Mouse (Mus musculus) MEL (cell line): ENCODE results near the gene Gm10663.

ENCODE experiments used
- CHD1 ChIP-seq: IDR thresholded peaks from 2 replicates; pipeline ENCODE4 v1.6.1; 2012; ENCODE audit warnings: low read depth, mild to moderate bottlenecking, inconsistent platforms, low read length, improper control_type of control experiment
- CTCF ChIP-seq, 3 experiments: IDR thresholded peaks in 2 of 3; conservative IDR thresholded peaks in 1 of 3; 2 replicates each; pipeline ENCODE4 v1.5.1; 2011 to 2012; ENCODE audit warnings: low read length in 3 of 3, low read depth in 2 of 3, mild to moderate bottlenecking in 2 of 3, improper control_type of control experiment in 1 of 3, inconsistent platforms in 1 of 3, mixed read lengths in 1 of 3, moderate library complexity in 1 of 3; ENCODE audit not compliant: control insufficient read depth in 1 of 3, insufficient read depth in 1 of 3, poor library complexity in 1 of 3, severe bottlenecking in 1 of 3
- E2F4 ChIP-seq: IDR thresholded peaks from 2 replicates; pipeline ENCODE4 v1.6.1; 2011; ENCODE audit warnings: low read depth, low read length, improper control_type of control experiment, borderline replicate concordance
- ELF1 ChIP-seq: IDR thresholded peaks from 2 replicates; pipeline ENCODE4 v1.6.1; 2014; ENCODE audit warnings: low read depth, mild to moderate bottlenecking, inconsistent platforms, low read length, improper control_type of control experiment, moderate library complexity
- KAT2A ChIP-seq: conservative IDR thresholded peaks from 2 replicates; pipeline ENCODE4 v1.6.1; 2012; ENCODE audit warnings: low read depth, low read length, improper control_type of control experiment, inconsistent platforms
- MAX ChIP-seq: IDR thresholded peaks from 2 replicates; pipeline ENCODE4 v1.6.1; 2011; ENCODE audit warnings: low read length, improper control_type of control experiment
- MEF2A ChIP-seq: IDR thresholded peaks from 2 replicates; pipeline ENCODE4 v1.6.1; 2014; ENCODE audit warnings: low read depth, mild to moderate bottlenecking, inconsistent platforms, low read length, improper control_type of control experiment; ENCODE audit not compliant: poor library complexity, insufficient replicate concordance, severe bottlenecking; ENCODE audit errors: extremely low read depth
- POLR2A ChIP-seq, 2 experiments: IDR thresholded peaks; 2 replicates each; pipeline ENCODE4 v1.6.1; 2011 to 2012; ENCODE audit warnings: low read length in 2 of 2, mild to moderate bottlenecking in 2 of 2, control low read depth in 1 of 2, improper control_type of control experiment in 1 of 2, low read depth in 1 of 2, moderate library complexity in 1 of 2; ENCODE audit not compliant: control insufficient read depth in 1 of 2, insufficient read depth in 1 of 2, poor library complexity in 1 of 2
- POLR2AphosphoS2 ChIP-seq: IDR thresholded peaks from 2 replicates; pipeline ENCODE4 v1.6.1; 2011; ENCODE audit warnings: low read length, improper control_type of control experiment
- RCOR1 ChIP-seq: IDR thresholded peaks from 2 replicates; pipeline ENCODE4 v1.6.1; 2012; ENCODE audit warnings: low read depth, mild to moderate bottlenecking, inconsistent platforms, low read length, improper control_type of control experiment
- USF2 ChIP-seq, 2 experiments: IDR thresholded peaks; 2 replicates each; pipeline ENCODE4 v1.6.1; 2011 to 2012; ENCODE audit warnings: improper control_type of control experiment in 2 of 2, low read length in 2 of 2, borderline replicate concordance in 1 of 2, inconsistent platforms in 1 of 2, low read depth in 1 of 2, mild to moderate bottlenecking in 1 of 2; ENCODE audit not compliant: insufficient read depth in 1 of 2

DNA sequence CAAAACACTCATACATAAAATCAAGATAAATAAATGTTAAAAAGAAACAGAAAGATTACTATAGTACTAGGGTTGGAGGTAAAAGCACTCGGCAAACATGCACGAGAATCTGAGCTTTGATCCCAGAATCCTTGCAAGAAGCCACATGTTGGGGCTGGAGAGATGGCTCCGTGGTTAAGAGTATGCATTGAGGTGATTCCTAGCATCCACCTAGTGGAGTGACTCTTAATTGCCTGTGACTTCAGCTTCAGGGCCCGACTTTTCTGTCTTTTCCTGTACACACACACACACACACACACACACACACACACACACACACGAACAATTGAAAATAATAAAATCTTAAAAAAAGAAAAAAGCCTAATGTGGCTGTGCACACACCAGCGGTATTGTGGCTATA is 34.1 kb downstream of the Gm10663 start:
- TF ChIP-seq KAT2A (no peak), CHD1 (no peak), MEF2A (no peak), POLR2AphosphoS2 (no peak), POLR2A (IDR thresholded peaks at IDR 0.05; ENCODE audit: control insufficient read depth in 1 of 2, insufficient read depth in 1 of 2, low read depth in 1 of 2, low read length in 2 of 2, poor library complexity in 1 of 2) (no peak), ELF1 (no peak), CTCF (IDR thresholded peaks at IDR 0.05 in 2 of 3, conservative IDR thresholded peaks at IDR 0.05 in 1 of 3; ENCODE audit: control insufficient read depth in 1 of 3, insufficient read depth in 1 of 3, low read depth in 2 of 3, low read length in 3 of 3, poor library complexity in 1 of 3, severe bottlenecking in 1 of 3) (no peak), MAX (no peak), RCOR1 (no peak), USF2 (IDR thresholded peaks at IDR 0.05; ENCODE audit: borderline replicate concordance in 1 of 2, insufficient read depth in 1 of 2, low read depth in 1 of 2, low read length in 2 of 2) (no peak), E2F4 (no peak)
